Mouse (Mus musculus) telencephalon, adult 2 months (tissue): ENCODE results near the gene Dglucy.
"Not testable (repeated sequence)": the region's sequence is repeated elsewhere in the genome, so short reads cannot be mapped to it uniquely, and the experiment has no call there.

Experiments used
- DNase-seq: peaks from one replicate; pipeline ENCODE4 v3.0.0-alpha.2; 2011; ENCODE audit warnings: low read depth, low spot score

Gene Dglucy

GRCm38 (mm10) chr12:100780416-100780815 lies 1.6 kb downstream of the Dglucy start:
- DNase-seq: no peak

- no peak for DNase-seq
These were observed 2.7 kb downstream of the Dglucy start for GRCm38 (mm10) chr12:100781428-100782120.

- no peak for DNase-seq
These were observed 5.3 kb downstream of the Dglucy start for GRCm38 (mm10) chr12:100784152-100784551.

- no peak for DNase-seq
These were observed 6.5 kb downstream of the Dglucy start for GRCm38 (mm10) chr12:100785344-100785743.

GRCm38 (mm10) chr12:100789981-100790550 lies 11.2 kb downstream of the Dglucy start:
- DNase-seq: no peak

GRCm38 (mm10) chr12:100791425-100791824 lies 12.6 kb downstream of the Dglucy start:
- DNase-seq: no peak

- DNase-seq: no peak
These were observed 15.8 kb downstream of the Dglucy start for GRCm38 (mm10) chr12:100794450-100795230.

- no peak for DNase-seq
These were observed 16.7 kb downstream of the Dglucy start for GRCm38 (mm10) chr12:100795390-100796036.

GRCm38 (mm10) chr12:100803391-100803790 lies 24.5 kb downstream of the Dglucy start:
- DNase-seq: not testable (repeated sequence)

GRCm38 (mm10) chr12:100807280-100807679 lies 28.4 kb downstream of the Dglucy start:
- peak; percentile 12 for DNase-seq

GRCm38 (mm10) chr12:100808609-100809280 lies 29.9 kb downstream of the Dglucy start:
- peak; percentile 79 for DNase-seq

- no peak for DNase-seq
These were observed 31.7 kb downstream of the Dglucy start for GRCm38 (mm10) chr12:100810542-100810941.

GRCm38 (mm10) chr12:100813901-100814300 lies 35.0 kb downstream of the Dglucy start:
- DNase-seq: peak; percentile 69

- DNase-seq: no peak
These were observed 35.8 kb downstream of the Dglucy start for GRCm38 (mm10) chr12:100814671-100815070.

GRCm38 (mm10) chr12:100816906-100817305 lies 38.0 kb downstream of the Dglucy start:
- no peak for DNase-seq

- DNase-seq: no peak
These were observed 41.1 kb downstream of the Dglucy start for GRCm38 (mm10) chr12:100819965-100820364.

- no peak for DNase-seq
These were observed 52.2 kb downstream of the Dglucy start for GRCm38 (mm10) chr12:100831021-100831420.

- DNase-seq: no peak
These were observed 52.9 kb downstream of the Dglucy start for GRCm38 (mm10) chr12:100831629-100832325.

- no peak for DNase-seq
These were observed 58.4 kb downstream of the Dglucy start for GRCm38 (mm10) chr12:100837208-100837607.

- no peak for DNase-seq
These were observed 60.3 kb downstream of the Dglucy start for GRCm38 (mm10) chr12:100839079-100839600.

- no peak for DNase-seq
These were observed 61.1 kb downstream of the Dglucy start for GRCm38 (mm10) chr12:100839926-100840325.
